Mouse (Mus musculus) monocyte, adult 2 months (primary cell): ENCODE results near the gene 4930503B20Rik.

ENCODE experiments used
- DNase-seq, 2 experiments: peaks; one replicate each; pipeline ENCODE4 v3.0.0; 2022; ENCODE audit warnings: low spot score in 2 of 2, low read depth in 1 of 2

4930503B20Rik gene

GRCm38 (mm10) chr3:146651217-146651616 is at the start of gene 4930503B20Rik:
4930503B20Rik (minus strand) TSS chr3:146651317.
- no peak for DNase-seq

- DNase-seq, result no peak
These were observed 48.9 kb upstream of the 4930503B20Rik start for GRCm38 (mm10) chr3:146700051-146700450.

GRCm38 (mm10) chr3:146698982-146699381 is 47.9 kb upstream of the 4930503B20Rik start:
- DNase-seq, result no peak

GRCm38 (mm10) chr3:146692547-146692946 is 41.4 kb upstream of the 4930503B20Rik start:
- no peak for DNase-seq

- DNase-seq, result no peak
These were observed 36.1 kb upstream of the 4930503B20Rik start for GRCm38 (mm10) chr3:146687121-146687725.

GRCm38 (mm10) chr3:146686428-146686827 is 35.3 kb upstream of the 4930503B20Rik start:
- DNase-seq, result no peak

- no peak for DNase-seq
These were observed 33.9 kb upstream of the 4930503B20Rik start, which contains the start of gene Samd13 for GRCm38 (mm10) chr3:146684811-146685675. Samd13 (minus strand) TSS chr3:146685592.

GRCm38 (mm10) chr3:146683095-146683494 is 32.0 kb upstream of the 4930503B20Rik start:
- DNase-seq, result no peak

GRCm38 (mm10) chr3:146682140-146682651 is 31.1 kb upstream of the 4930503B20Rik start:
- no peak for DNase-seq

- DNase-seq, result no peak
These were observed 30.6 kb upstream of the 4930503B20Rik start for GRCm38 (mm10) chr3:146681696-146682095.

- no peak for DNase-seq
These were observed 29.5 kb upstream of the 4930503B20Rik start for GRCm38 (mm10) chr3:146680625-146681024.

- DNase-seq, result no peak
These were observed 28.5 kb upstream of the 4930503B20Rik start for GRCm38 (mm10) chr3:146679646-146680045.

- DNase-seq, result no peak
These were observed 25.1 kb upstream of the 4930503B20Rik start for GRCm38 (mm10) chr3:146676193-146676592.

- DNase-seq, result no peak
These were observed 24.0 kb upstream of the 4930503B20Rik start for GRCm38 (mm10) chr3:146675101-146675500.

GRCm38 (mm10) chr3:146671121-146671520 is 20.0 kb upstream of the 4930503B20Rik start:
- DNase-seq, result no peak

GRCm38 (mm10) chr3:146661907-146662306 is 10.8 kb upstream of the 4930503B20Rik start:
- no peak for DNase-seq

- DNase-seq, result no peak
These were observed 9.9 kb upstream of the 4930503B20Rik start for GRCm38 (mm10) chr3:146661001-146661400.

GRCm38 (mm10) chr3:146659321-146659720 is 8.2 kb upstream of the 4930503B20Rik start:
- no peak for DNase-seq

- no peak for DNase-seq
These were observed 7.0 kb upstream of the 4930503B20Rik start for GRCm38 (mm10) chr3:146658061-146658639.

- DNase-seq, result peak; percentile 23 to 57
These were observed 6.3 kb upstream of the 4930503B20Rik start for GRCm38 (mm10) chr3:146657433-146657832.

- no peak for DNase-seq
These were observed 4.0 kb upstream of the 4930503B20Rik start for GRCm38 (mm10) chr3:146655111-146655577.
